8 mouse cellular contexts compared by ENCODE assay signal in the genomic region with DNA sequence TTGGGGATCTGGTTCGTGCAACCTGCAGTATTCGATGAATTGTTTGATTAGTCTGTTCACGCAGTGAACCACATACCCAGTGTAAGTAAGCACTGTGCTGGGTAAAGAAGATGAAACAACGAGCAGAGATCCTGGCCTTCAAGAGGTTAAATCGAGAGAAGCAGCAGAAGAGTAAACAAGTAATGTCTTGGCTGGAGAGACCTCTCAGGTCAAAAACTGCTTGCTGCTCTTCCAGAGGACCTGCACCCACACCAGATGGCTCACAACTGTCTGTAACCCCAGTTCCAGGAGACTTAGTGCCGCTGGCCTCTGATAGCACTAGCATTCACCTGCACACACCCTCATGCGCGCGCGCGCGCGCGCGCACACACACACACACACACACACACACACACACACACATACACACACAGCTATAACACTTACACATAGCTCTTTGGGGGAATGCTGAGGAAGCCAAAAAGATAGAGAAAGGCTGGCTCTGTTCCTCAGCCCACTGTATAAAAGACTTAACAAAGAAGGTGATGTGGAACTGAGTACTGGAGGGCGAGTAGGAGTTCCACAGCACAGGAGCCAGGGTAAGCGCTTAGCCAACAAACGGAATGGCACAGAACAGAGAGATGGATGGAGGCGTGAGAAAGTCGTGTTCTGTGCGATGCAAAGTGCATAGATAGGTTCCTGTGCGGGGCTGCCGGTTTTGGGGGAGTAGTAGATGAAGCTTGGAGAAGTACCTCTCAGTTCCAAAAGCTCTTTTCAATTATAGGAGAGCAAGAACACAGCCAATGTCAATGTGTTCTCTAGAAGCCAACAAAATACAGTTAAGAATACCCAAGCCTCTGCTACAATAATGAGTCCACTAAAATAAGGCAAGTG. TPM values are rescaled to one million over a fixed set of nuclear protein-coding genes. Genes with fewer than 3 reads are reported as not detected.
DNase-seq lines count a peak whose midpoint lies in the region; ATAC-seq and TF ChIP-seq lines count a peak whose summit lies in the region.

No protein-coding gene starts in this region.

- ATAC-seq in embryonic facial prominence, embryonic 15.5 days (ENCODE audit: insufficient number of reproducible peaks, low FRiP score, low TSS enrichment, low read depth), result no peak
- ATAC-seq in limb, embryonic 14.5 days (ENCODE audit: low FRiP score, low read depth), result peak; percentile 45

- peak overlapping the region; percentile 90 for H3ac ChIP-seq in myocyte (ENCODE audit: control insufficient read depth, insufficient read length)

- H3K9me3 ChIP-seq in embryonic facial prominence, embryonic 15.5 days (replicated peaks), result no peaks in the 10 kb centered on the region
- H3K9me3 ChIP-seq in limb, embryonic 14.5 days (ENCODE audit: control insufficient read depth, low read length), result no peaks in the 10 kb centered on the region

- no peaks in the 10 kb centered on the region for H3K36me3 ChIP-seq in embryonic facial prominence, embryonic 15.5 days
- H3K36me3 ChIP-seq in limb, embryonic 14.5 days (ENCODE audit: control insufficient read depth, insufficient read depth, low read length), result no peaks in the 10 kb centered on the region
- H3K36me3 ChIP-seq in myocyte (ENCODE audit: control insufficient read depth, insufficient read depth), result no peaks in the 10 kb centered on the region

- H3K27me3 ChIP-seq in embryonic facial prominence, embryonic 15.5 days, result no peaks in the 10 kb centered on the region
- H3K27me3 ChIP-seq in limb, embryonic 14.5 days (ENCODE audit: control insufficient read depth, insufficient read depth, low read length), result no peaks in the 10 kb centered on the region
- H3K27me3 ChIP-seq in myocyte (ENCODE audit: control insufficient read depth, insufficient read depth, insufficient read length), result no peaks in the 10 kb centered on the region

- TF ChIP-seq POLR2A in limb, embryonic 14.5 days (IDR thresholded peaks at IDR 0.05; ENCODE audit: borderline replicate concordance, extremely low read depth, insufficient read depth, insufficient read length), result no peak
- no peak for TF ChIP-seq POLR2A in myocyte (IDR thresholded peaks at IDR 0.05; ENCODE audit: insufficient read length, low read depth)

- peak overlapping the region; percentile 96 for H3K4me3 ChIP-seq in embryonic facial prominence, embryonic 15.5 days (replicated peaks)
- peak overlapping the region; percentile 98 for H3K4me3 ChIP-seq in limb, embryonic 14.5 days (replicated peaks; ENCODE audit: low read length)
- H3K4me3 ChIP-seq in myocyte, result peak overlapping the region; percentile 65

- WGBS in embryonic facial prominence, embryonic 15.5 days, result 1% methylated on average over 23 of the region's 23 CpGs
- under 1% methylated on average over 23 of the region's 23 CpGs for WGBS in limb, embryonic 14.5 days

- peaks cover 31% of the 10 kb centered on the region for H3K4me1 ChIP-seq in embryonic facial prominence, embryonic 15.5 days
- H3K4me1 ChIP-seq in limb, embryonic 14.5 days (ENCODE audit: control insufficient read depth, insufficient read depth, low read length), result peaks cover 10% of the 10 kb centered on the region; the same call in 1 of the 2 replicates

- peaks cover 37% of the 10 kb centered on the region for H3K79me2 ChIP-seq in myocyte (ENCODE audit: control insufficient read depth, insufficient read depth)

- peak overlapping the region; percentile 77 for H3K4me2 ChIP-seq in embryonic facial prominence, embryonic 15.5 days (replicated peaks)
- H3K4me2 ChIP-seq in limb, embryonic 14.5 days (replicated peaks; ENCODE audit: low read depth, low read length, severe bottlenecking), result peak overlapping the region; percentile 92
- peak overlapping the region; percentile 100 for H3K4me2 ChIP-seq in myocyte (ENCODE audit: low read depth)

- H3K9ac ChIP-seq in embryonic facial prominence, embryonic 15.5 days, result peak overlapping the region; percentile 96; the same call in 1 of the 2 replicates
- peak overlapping the region; percentile 97 for H3K9ac ChIP-seq in limb, embryonic 14.5 days (ENCODE audit: low read depth, low read length, severe bottlenecking)

- H3K27ac ChIP-seq in embryonic facial prominence, embryonic 15.5 days (replicated peaks), result peak overlapping the region; percentile 92
- H3K27ac ChIP-seq in limb, embryonic 14.5 days (replicated peaks; ENCODE audit: low read depth, low read length), result peak overlapping the region; percentile 61; the same call in 1 of the 2 replicates

- DNase-seq in heart, adult 11 months, result peak; percentile 95
- DNase-seq in heart, adult 9 months (ENCODE audit: low spot score in 2 of 2), result no peak
- DNase-seq in Muller cell, postnatal 12 days (ENCODE audit: inconsistent ontology term), result peak; percentile 71
- DNase-seq in hindlimb bud, embryonic 11.5 days (ENCODE audit: extremely low spot score, low read depth, low spot score), result peak; percentile 70
- DNase-seq in limb, embryonic 14.5 days (ENCODE audit: low spot score), result no peak
- peak; percentile 56 to 63 for DNase-seq in thymus, postnatal 36 days

TF ChIP-seq in myocyte, 11 proteins besides CTCF, POLR2A, EP300 and RAD21:
- TF ChIP-seq CEBPB (IDR thresholded peaks at IDR 0.05; ENCODE audit: insufficient read depth, poor library complexity, severe bottlenecking), result no peak
- TF ChIP-seq POLR2AphosphoS2 (IDR thresholded peaks at IDR 0.05; ENCODE audit: insufficient read length, low read depth), result no peak
- no peak for TF ChIP-seq MYOD1 (IDR thresholded peaks at IDR 0.05; ENCODE audit: control insufficient read depth in 1 of 3, insufficient read length in 2 of 3, low read depth in 2 of 3)
- TF ChIP-seq TCF3 (IDR thresholded peaks at IDR 0.05; ENCODE audit: insufficient read length, low read depth), result no peak
- no peak for TF ChIP-seq REST (IDR thresholded peaks at IDR 0.05; ENCODE audit: insufficient read depth, insufficient read length)
- no peak for TF ChIP-seq MAX (IDR thresholded peaks at IDR 0.05; ENCODE audit: low read depth)
- TF ChIP-seq TCF12 (IDR thresholded peaks at IDR 0.05; ENCODE audit: insufficient read depth, poor library complexity, severe bottlenecking), result no peak
- TF ChIP-seq SRF (IDR thresholded peaks at IDR 0.05; ENCODE audit: control insufficient read depth, insufficient read length, low read depth), result no peak
- TF ChIP-seq USF1 (IDR thresholded peaks at IDR 0.05; ENCODE audit: low read depth), result no peak
- TF ChIP-seq MYOG (IDR thresholded peaks at IDR 0.05; ENCODE audit: control insufficient read depth in 1 of 3, insufficient read depth in 1 of 3, insufficient read length in 2 of 3, low read depth in 2 of 3), result no peak

RNA-seq across cellular contexts. Expression of a gene that starts 0.8 kb away (rescaled TPM):
- polyA plus RNA-seq in embryonic facial prominence, embryonic 15.5 days (2015; fragmentation: Nextera tagmentation; extraction: Ambion mirVana), result 94.9 and 114 TPM in 2 replicates
- 61.5 and 62.7 TPM in 2 replicates for polyA plus RNA-seq in limb, embryonic 14.5 days (2012; rRNA removed)
- polyA plus RNA-seq in limb, embryonic 14.5 days (2014; fragmentation: Nextera tagmentation; extraction: Ambion mirVana), result 53.8 and 58.0 TPM in 2 replicates
- polyA plus RNA-seq in myocyte (2012; fragmentation: generic; extraction: Trizol), result 71.2 TPM

RNA-seq across cellular contexts. Expression of a gene that starts 56.0 kb away (rescaled TPM):
- polyA plus RNA-seq in embryonic facial prominence, embryonic 15.5 days (2015; fragmentation: Nextera tagmentation; extraction: Ambion mirVana), result 24.2 and 25.0 TPM in 2 replicates
- 46.8 and 68.8 TPM in 2 replicates for polyA plus RNA-seq in limb, embryonic 14.5 days (2012; rRNA removed)
- 17.9 and 18.8 TPM in 2 replicates for polyA plus RNA-seq in limb, embryonic 14.5 days (2014; fragmentation: Nextera tagmentation; extraction: Ambion mirVana)
- polyA plus RNA-seq in myocyte (2012; fragmentation: generic; extraction: Trizol), result 19.6 TPM

Comparison
In these comparisons a context has a peak if more than half of its experiments do, and no peak if none do; other contexts are left out.
1. DNase-seq: peak in heart, adult 11 months (single experiment), Muller cell, postnatal 12 days (single experiment), hindlimb bud, embryonic 11.5 days (single experiment) and thymus, postnatal 36 days (2 of 2); none in heart, adult 9 months (0 of 2) and limb, embryonic 14.5 days (single experiment).
2. Peak in every context shown above with its lines, with median percentiles within 50 percentile points of each other: H3K4me2 ChIP-seq and H3K4me3 ChIP-seq.